Mouse (Mus musculus) adrenal gland, postnatal 14 days (tissue): ENCODE measurements around the gene Fam111a. TPM values are rescaled to one million over a fixed set of nuclear protein-coding genes. Genes with fewer than 3 reads are reported as not detected.

Experiments used
- DNase-seq: peaks from one replicate; pipeline ENCODE4 v3.0.0; 2021; ENCODE audit warnings: mixed read lengths
- total RNA-seq: library from RNA; stranded (reverse); gene quantifications from 2 replicates; pipeline ENCODE4 v1.2.3, GENCODE M21; 2021

The Fam111a gene
- total RNA-seq, 1 experiment from 2014 or later = 10.4 TPM

DNA sequence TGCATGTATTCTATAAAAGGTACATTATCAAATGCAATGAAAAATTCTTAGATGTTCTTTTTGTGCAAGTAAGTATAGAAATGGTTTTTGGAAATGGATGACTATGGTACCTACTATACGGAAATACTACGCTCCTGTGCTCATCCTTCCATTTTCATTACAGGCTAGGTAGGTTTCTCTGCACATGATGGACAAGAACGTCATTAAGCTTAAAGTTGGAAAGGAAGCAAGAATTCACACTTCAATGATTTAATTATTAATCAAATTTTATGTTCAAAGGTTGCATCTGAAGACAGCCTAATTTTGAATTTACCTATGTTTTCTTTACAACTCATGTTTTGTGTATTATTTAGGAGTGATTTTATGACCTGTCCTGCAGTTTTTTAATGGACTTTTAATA lies 88.7 kb downstream of the Fam111a start:
- no peak for DNase-seq

- DNase-seq = no peak
Observed at GRCm38 (mm10) chr19:12634963-12635362, 89.4 kb downstream of the Fam111a start.

GRCm38 (mm10) chr19:12636863-12637262 lies 91.3 kb downstream of the Fam111a start:
- no peak for DNase-seq

GRCm38 (mm10) chr19:12638049-12638448 lies 92.5 kb downstream of the Fam111a start:
- DNase-seq = no peak

Other genes starting within 250 kb of the Fam111a start
- not detected in 2 replicates for gene Olfr1436, start 246.6 kb upstream of the Fam111a start, total RNA-seq
- not detected in 2 replicates for gene Olfr1437, start 220.6 kb upstream of the Fam111a start, total RNA-seq
- gene Olfr1438-ps1, start 209.8 kb upstream of the Fam111a start, total RNA-seq = not detected in 2 replicates
- not detected in 2 replicates for gene Olfr1440, start 158.5 kb upstream of the Fam111a start, total RNA-seq
- not detected in 2 replicates for gene Olfr1441, start 128.3 kb upstream of the Fam111a start, total RNA-seq
- not detected in 2 replicates for gene Pfpl, start 117.8 kb upstream of the Fam111a start, total RNA-seq
- 10.8 and 18.2 TPM in 2 replicates for gene Mpeg1, start 85.0 kb upstream of the Fam111a start, total RNA-seq
- gene Dtx4, start 44.3 kb upstream of the Fam111a start, total RNA-seq = 19.7 and 24.6 TPM in 2 replicates
- gene Gm4952, start 54.2 kb downstream of the Fam111a start, total RNA-seq = 0.75 and 19.1 TPM in 2 replicates
- gene Glyat, start 87.6 kb downstream of the Fam111a start, total RNA-seq = 0.34 and 8.6 TPM in 2 replicates
- not detected in 2 replicates for gene Olfr1442, start 124.7 kb downstream of the Fam111a start, total RNA-seq
- not detected in 2 replicates for gene Olfr1443, start 132.4 kb downstream of the Fam111a start, total RNA-seq
- gene Keg1, start 150.0 kb downstream of the Fam111a start, total RNA-seq = 5.9 TPM in 1 of 2 replicates, not detected in the other
- gene Cntf, start 219.9 kb downstream of the Fam111a start, total RNA-seq = 2.9 and 3.0 TPM in 2 replicates